ENCODE assay signal across 10 mouse cellular contexts in the genomic region with DNA sequence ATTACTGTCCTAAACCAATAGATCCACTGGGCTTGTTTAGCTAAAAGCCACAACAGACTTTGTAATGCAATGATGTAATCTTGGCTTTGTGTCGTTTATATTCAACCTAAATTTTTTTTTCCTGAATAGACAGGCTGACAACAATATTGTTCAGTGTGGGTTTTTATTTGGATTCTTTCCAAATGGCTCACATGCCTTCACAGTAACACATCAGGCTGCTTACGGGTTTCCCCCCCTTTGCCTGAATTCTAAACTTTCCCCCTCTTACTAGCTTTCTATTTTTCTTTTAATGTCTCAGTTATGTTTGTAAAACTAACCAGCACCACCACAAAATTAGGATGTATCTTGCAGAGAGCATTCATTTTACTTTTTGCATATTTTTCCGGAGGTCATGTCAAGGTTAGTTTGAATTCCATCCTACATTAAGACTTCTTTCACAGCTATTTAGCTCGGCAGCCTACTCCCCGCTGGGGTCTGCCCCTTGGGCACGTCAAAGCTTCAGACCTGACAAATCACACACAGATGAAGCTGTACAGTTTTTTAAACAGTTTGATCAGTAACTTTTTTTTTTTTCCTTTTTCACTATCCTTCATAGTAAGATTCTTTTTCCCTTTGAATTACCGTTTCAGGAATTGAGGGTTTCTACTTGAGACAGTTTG.
DNase-seq lines count a peak whose midpoint lies in the region; ATAC-seq lines count a peak whose summit lies in the region.
"Had no signal": no experiment of that assay in that cellular context is flagged by ENCODE, and none has a peak within 500 bp of the region (broad histone marks: within the 10 kb centered on the region; RNA-seq: fewer than 3 reads in every experiment).

No protein-coding gene starts in this region.

- peak; percentile 37; the same call in 1 of the 2 replicates for ATAC-seq in forebrain, embryonic 12.5 days (ENCODE audit: low FRiP score)
- 0 out of 2 replicates have a peak, but pooled peaks have one; percentile 45 for ATAC-seq in midbrain, embryonic 11.5 days (ENCODE audit: low FRiP score)
- no peak for ATAC-seq in megakaryocyte progenitor cell, adult 5-6 weeks (replicated peaks; ENCODE audit: poor library complexity)

- H3K9me3 ChIP-seq in forebrain, embryonic 12.5 days: no peaks in the 10 kb centered on the region
- no peaks in the 10 kb centered on the region for H3K9me3 ChIP-seq in midbrain, embryonic 11.5 days (ENCODE audit: control insufficient read depth, low read length)
- H3K9me3 ChIP-seq: liver, embryonic 15.5 days had no signal

- H3K36me3 ChIP-seq in forebrain, embryonic 12.5 days (replicated peaks): no peaks in the 10 kb centered on the region
- no peaks in the 10 kb centered on the region for H3K36me3 ChIP-seq in midbrain, embryonic 11.5 days (ENCODE audit: control insufficient read depth, insufficient read depth, low read length)
- H3K36me3 ChIP-seq: liver, embryonic 15.5 days had no signal

- no peak overlapping the region for H3K4me3 ChIP-seq in forebrain, embryonic 12.5 days (replicated peaks)
- no peak overlapping the region for H3K4me3 ChIP-seq in midbrain, embryonic 11.5 days (ENCODE audit: low read depth, low read length)
- H3K4me3 ChIP-seq: liver, embryonic 15.5 days had no signal

- 1% methylated on average over 7 of the region's 7 CpGs for whole genome bisulfite sequencing in forebrain, embryonic 12.5 days
- 5% methylated on average over 7 of the region's 7 CpGs for WGBS in midbrain, embryonic 11.5 days

- H3K4me2 ChIP-seq in forebrain, embryonic 12.5 days: peak overlapping the region; percentile 28
- peak overlapping the region; percentile 21; the same call in 1 of the 2 replicates for H3K4me2 ChIP-seq in midbrain, embryonic 11.5 days
- H3K4me2 ChIP-seq: liver, embryonic 15.5 days had no signal

- H3K4me1 ChIP-seq in forebrain, embryonic 12.5 days: peaks cover 69% of the 10 kb centered on the region
- peaks cover 57% of the 10 kb centered on the region for H3K4me1 ChIP-seq in midbrain, embryonic 11.5 days (ENCODE audit: control insufficient read depth, insufficient read depth, low read length)
- H3K4me1 ChIP-seq: liver, embryonic 15.5 days had no signal

- no peak overlapping the region for H3K9ac ChIP-seq in forebrain, embryonic 12.5 days
- no peak overlapping the region; the same call in 1 of the 2 replicates for H3K9ac ChIP-seq in midbrain, embryonic 11.5 days (ENCODE audit: low read length)
- H3K9ac ChIP-seq: liver, embryonic 15.5 days had no signal

- DNase-seq in 3134 (ENCODE audit: extremely low read depth, insufficient read length, low spot score): peak; percentile 20
- peak; percentile 64 for DNase-seq in NIH3T3 (ENCODE audit: low read depth)
- peak; percentile 93 for DNase-seq in midbrain, embryonic 11.5 days (ENCODE audit: low spot score, missing footprints)
- no peak for DNase-seq in frontal cortex, postnatal 10 days (ENCODE audit: low spot score in 2 of 2)
- DNase-seq in gastrocnemius, postnatal 10 days: no peak
- DNase-seq in spleen, postnatal 10 days (ENCODE audit: low spot score in 2 of 2): no peak
- DNase-seq: right cerebral cortex, adult 18-20 months had no signal

- H3K27me3 ChIP-seq in forebrain, embryonic 12.5 days: no peaks in the 10 kb centered on the region
- no peaks in the 10 kb centered on the region for H3K27me3 ChIP-seq in midbrain, embryonic 11.5 days (ENCODE audit: control insufficient read depth, insufficient read depth, low read length)
- H3K27me3 ChIP-seq: liver, embryonic 15.5 days had no signal

- peak overlapping the region; percentile 82 for H3K27ac ChIP-seq in forebrain, embryonic 12.5 days
- H3K27ac ChIP-seq in midbrain, embryonic 11.5 days (ENCODE audit: low read depth, low read length): peak overlapping the region; percentile 73
- H3K27ac ChIP-seq: liver, embryonic 15.5 days had no signal

Comparison
In these comparisons a context has a peak if more than half of its experiments do, and no peak if none do; other contexts are left out.
1. DNase-seq: peak in 3134 (single experiment), NIH3T3 (single experiment) and midbrain, embryonic 11.5 days (single experiment); none in frontal cortex, postnatal 10 days (0 of 2), gastrocnemius, postnatal 10 days (single experiment) and spleen, postnatal 10 days (0 of 2).